Mouse (Mus musculus): ENCODE data around the gene Btg2. TPM values are rescaled to one million over a fixed set of nuclear protein-coding genes. Genes with fewer than 3 reads are reported as not detected.

Gene Btg2
- total RNA-seq, 2 experiments from 2014 or later = 68.9 to 175 TPM

DNA sequence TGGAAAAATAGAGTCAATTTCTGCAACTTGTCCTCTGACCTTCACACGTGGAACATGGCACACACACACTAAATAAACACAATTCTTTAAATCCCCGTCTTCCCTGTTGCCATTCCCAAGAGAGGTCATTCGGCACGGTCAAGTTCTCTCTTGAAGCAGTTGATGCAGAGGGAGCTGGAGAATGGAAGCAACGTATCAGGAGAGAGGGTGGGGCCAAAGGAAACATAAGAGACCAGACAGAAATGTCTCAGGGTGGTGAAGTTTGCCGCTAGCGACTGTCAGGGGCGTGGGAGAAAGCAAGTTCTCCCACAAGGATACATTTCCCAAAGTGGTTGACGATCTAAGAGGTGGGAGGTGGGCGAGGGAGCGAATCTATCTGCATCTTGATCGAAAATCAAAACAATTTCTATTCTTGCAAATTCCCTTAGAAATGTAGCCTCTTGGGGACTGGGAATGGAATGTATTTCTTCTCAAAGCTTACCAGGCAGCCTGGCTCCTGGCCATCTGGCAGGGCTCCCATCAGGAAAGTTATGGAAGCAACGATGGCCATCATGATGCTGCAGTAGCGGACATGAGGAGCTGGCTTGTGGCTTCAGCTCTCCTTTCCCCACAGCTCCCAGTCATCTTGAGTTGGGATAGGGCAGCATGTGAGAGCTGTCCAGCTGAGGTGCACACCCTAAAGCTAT, 50.6 kb downstream of the Btg2 start:
- no peak for ATAC-seq (ENCODE audit: poor library complexity, severe bottlenecking)

- ATAC-seq (ENCODE audit: poor library complexity, severe bottlenecking) = no peak
Observed at GRCm38 (mm10) chr1:134026741-134027140, 52.2 kb downstream of the Btg2 start.

- no peak for ATAC-seq (ENCODE audit: poor library complexity, severe bottlenecking)
Observed at GRCm38 (mm10) chr1:134025975-134026374, 52.9 kb downstream of the Btg2 start.

Other genes starting within 250 kb of the Btg2 start
- not detected in 2 replicates for gene Optc, start 171.1 kb downstream of the Btg2 start, total RNA-seq (2015)
- not detected in 2 replicates for gene Optc, start 171.1 kb downstream of the Btg2 start, total RNA-seq (2017)
- gene Prelp, start 157.7 kb downstream of the Btg2 start, total RNA-seq (2015) = 0.21 and 0.33 TPM in 2 replicates
- gene Prelp, start 157.7 kb downstream of the Btg2 start, total RNA-seq (2017) = 0.11 TPM in 1 of 2 replicates, not detected in the other
- not detected in 2 replicates for gene Fmod, start 41.9 kb downstream of the Btg2 start, total RNA-seq (2015)
- gene Fmod, start 41.9 kb downstream of the Btg2 start, total RNA-seq (2017) = not detected in 2 replicates
- gene Chit1, start 32.1 kb upstream of the Btg2 start, total RNA-seq (2015) = 0.16 and 0.83 TPM in 2 replicates
- gene Chit1, start 32.1 kb upstream of the Btg2 start, total RNA-seq (2017) = 0.07 TPM in 1 of 2 replicates, not detected in the other
- 137 and 168 TPM in 2 replicates for gene Chil1, start 103.1 kb upstream of the Btg2 start, total RNA-seq (2015)
- 120 and 142 TPM in 2 replicates for gene Chil1, start 103.1 kb upstream of the Btg2 start, total RNA-seq (2017)
- 0.09 and 0.16 TPM in 2 replicates for gene Mybph, start 114.3 kb upstream of the Btg2 start, total RNA-seq (2015)
- gene Mybph, start 114.3 kb upstream of the Btg2 start, total RNA-seq (2017) = not detected in 2 replicates
- not detected in 2 replicates for gene Adora1, start 156.3 kb upstream of the Btg2 start, total RNA-seq (2015)
- not detected in 2 replicates for gene Adora1, start 156.3 kb upstream of the Btg2 start, total RNA-seq (2017)
- gene Myog, start 210.9 kb upstream of the Btg2 start, total RNA-seq (2015) = not detected in 2 replicates
- not detected in 2 replicates for gene Myog, start 210.9 kb upstream of the Btg2 start, total RNA-seq (2017)